Mouse (Mus musculus) CH12.LX (cell line): ENCODE data around the gene Fbxw4. TPM values are rescaled to one million over a fixed set of nuclear protein-coding genes. Genes with fewer than 3 reads are reported as not detected.

Experiments
- DNase-seq: peaks from one replicate; pipeline ENCODE4 v3.0.0-alpha.2; 2013; ENCODE audit errors: extremely low read depth
- H3K27ac ChIP-seq: 2 replicates; pipeline ENCODE4 v1.5.1; 2012; ENCODE audit warnings: low read depth, mild to moderate bottlenecking, control low read depth, moderate library complexity; ENCODE audit not compliant: insufficient read depth
- H3K27me3 ChIP-seq: replicated peaks from 2 replicates; pipeline ENCODE3; 2012; ENCODE audit warnings: inconsistent platforms
- H3K36me3 ChIP-seq, 2 experiments: replicated peaks in 1 of 2; 2 replicates each; pipeline versions ENCODE3 to v1.6.1; 2012; ENCODE audit warnings: inconsistent platforms in 1 of 2, low read length in 1 of 2, mild to moderate bottlenecking in 1 of 2, mixed read lengths in 1 of 2, moderate library complexity in 1 of 2; ENCODE audit not compliant: control insufficient read depth in 1 of 2, insufficient read depth in 1 of 2
- H3K4me1 ChIP-seq, 2 experiments: 2 replicates each; pipeline ENCODE4 v1.6.1; 2012; ENCODE audit warnings: inconsistent platforms in 1 of 2, moderate library complexity in 1 of 2; ENCODE audit not compliant: insufficient read depth in 2 of 2, control insufficient read depth in 1 of 2
- H3K4me2 ChIP-seq: 2 replicates; pipeline ENCODE4 v1.6.1; 2012; ENCODE audit warnings: low read depth, mild to moderate bottlenecking, control low read depth; ENCODE audit not compliant: poor library complexity, insufficient read depth, severe bottlenecking
- H3K4me3 ChIP-seq, 3 experiments: fragments of 150-350 bp in 1 of 3; sonication (generic) in 1 of 3; replicated peaks in 1 of 3; 2 replicates each; pipeline versions ENCODE3 to v1.5.1; 2011 to 2012; ENCODE audit warnings: low read depth in 2 of 3, low read length in 2 of 3, mild to moderate bottlenecking in 2 of 3, moderate library complexity in 2 of 3, control low read depth in 1 of 3, improper control_type of control experiment in 1 of 3, inconsistent platforms in 1 of 3, mixed read lengths in 1 of 3; ENCODE audit not compliant: poor library complexity in 1 of 3
- H3K79me2 ChIP-seq: replicated peaks from 2 replicates; pipeline ENCODE4 v1.6.1; 2012; ENCODE audit warnings: mild to moderate bottlenecking, moderate library complexity; ENCODE audit not compliant: control insufficient read depth, poor library complexity, insufficient read depth, severe bottlenecking; ENCODE audit errors: extremely low read depth
- H3K9ac ChIP-seq: 2 replicates; pipeline ENCODE4 v1.6.1; 2012; ENCODE audit warnings: low read depth, mild to moderate bottlenecking, control low read depth, moderate library complexity; ENCODE audit not compliant: insufficient read depth
- H3K9me3 ChIP-seq: replicated peaks from 2 replicates; pipeline ENCODE3; 2012; ENCODE audit warnings: low read length, inconsistent platforms, mixed read lengths
- CHD1 ChIP-seq: IDR thresholded peaks from 2 replicates; pipeline ENCODE4 v1.6.1; 2012; ENCODE audit warnings: low read depth, low read length, improper control_type of control experiment, inconsistent platforms
- ETS1 ChIP-seq: conservative IDR thresholded peaks from 2 replicates; pipeline ENCODE4 v1.6.1; 2012; ENCODE audit warnings: low read depth, mild to moderate bottlenecking, inconsistent platforms, low read length, improper control_type of control experiment, moderate library complexity
- IRF4 ChIP-seq: IDR thresholded peaks from 2 replicates; pipeline ENCODE4 v1.6.1; 2014; ENCODE audit warnings: low read depth, mild to moderate bottlenecking, inconsistent platforms, low read length, improper control_type of control experiment
- KAT2A ChIP-seq: IDR thresholded peaks from 2 replicates; pipeline ENCODE4 v1.6.1; 2012; ENCODE audit warnings: low read length, improper control_type of control experiment, inconsistent platforms; ENCODE audit not compliant: insufficient replicate concordance
- MAFK ChIP-seq: IDR thresholded peaks from 2 replicates; pipeline ENCODE4 v1.6.1; 2011; ENCODE audit warnings: low read length, improper control_type of control experiment; ENCODE audit not compliant: insufficient replicate concordance
- MEF2A ChIP-seq: IDR thresholded peaks from 2 replicates; pipeline ENCODE4 v1.6.1; 2014; ENCODE audit warnings: low read depth, mild to moderate bottlenecking, inconsistent platforms, low read length, improper control_type of control experiment, borderline replicate concordance
- MYC ChIP-seq: IDR thresholded peaks from 2 replicates; pipeline ENCODE4 v1.6.1; 2011; ENCODE audit warnings: low read depth, mild to moderate bottlenecking, improper control_type of control experiment, low read length
- NELFE ChIP-seq: IDR thresholded peaks from 2 replicates; pipeline ENCODE4 v1.6.1; 2011; ENCODE audit warnings: low read depth, low read length, improper control_type of control experiment
- NRF1 ChIP-seq: IDR thresholded peaks from 2 replicates; pipeline ENCODE4 v1.6.1; 2014; ENCODE audit warnings: low read depth, mild to moderate bottlenecking, inconsistent platforms, low read length, improper control_type of control experiment, moderate library complexity
- PAX5 ChIP-seq: IDR thresholded peaks from 2 replicates; pipeline ENCODE4 v1.6.1; 2012; ENCODE audit warnings: low read length, inconsistent platforms, mixed read lengths
- RAD21 ChIP-seq: IDR thresholded peaks from 2 replicates; pipeline ENCODE4 v1.6.1; 2011; ENCODE audit warnings: low read depth, mild to moderate bottlenecking, low read length, improper control_type of control experiment, moderate library complexity
- TCF12 ChIP-seq: IDR thresholded peaks from 2 replicates; pipeline ENCODE4 v1.6.1; 2014; ENCODE audit warnings: low read depth, mild to moderate bottlenecking, inconsistent platforms, low read length, improper control_type of control experiment
- UBTF ChIP-seq: IDR thresholded peaks from 2 replicates; pipeline ENCODE4 v1.6.1; 2012; ENCODE audit warnings: low read depth, mild to moderate bottlenecking, inconsistent platforms, low read length, improper control_type of control experiment, moderate library complexity
- USF1 ChIP-seq: IDR thresholded peaks from 2 replicates; pipeline ENCODE4 v1.6.1; 2014; ENCODE audit warnings: low read depth, mild to moderate bottlenecking, inconsistent platforms, low read length, improper control_type of control experiment
- ZKSCAN1 ChIP-seq: IDR thresholded peaks from 2 replicates; pipeline ENCODE4 v1.6.1; 2012; ENCODE audit warnings: low read depth, inconsistent platforms, low read length, improper control_type of control experiment, borderline replicate concordance
- ZMIZ1 ChIP-seq: IDR thresholded peaks from 2 replicates; pipeline ENCODE4 v1.6.1; 2012; ENCODE audit warnings: low read depth, mild to moderate bottlenecking, inconsistent platforms, low read length, improper control_type of control experiment
- dilution Hi-C: fragments of 300-500 bp; cut with MboI; formaldehyde crosslinking; loops from 2 replicates; pipeline ENCODE4 v1.14.3; 2020; ENCODE audit warnings: low sequenced_read_pairs; ENCODE audit not compliant: extremely low pct_unique_long_range_greater_than_20kb, extremely low pct_ligation_motif_present
- in situ Hi-C: fragments of 300-500 bp; cut with MboI; formaldehyde crosslinking; loops from 3 replicates; pipeline ENCODE4 v1.14.3; 2019; ENCODE audit warnings: low sequenced_read_pairs, low pct_ligation_motif_present, low pct_unique_long_range_greater_than_20kb, mixed read lengths
- polyA plus RNA-seq: library from polyadenylated mRNA; unstranded; fragments of >175 nt; gene quantifications from 2 replicates; pipeline ENCODE4 v1.2.1, GENCODE M21; 2012; ENCODE audit warnings: low read depth; ENCODE audit not compliant: insufficient read length
- total RNA-seq, 2 experiments: library from RNA; depleted of rRNA; stranded (reverse); fragments of 300-350 nt in 1 of 2; fragments of >200 nt in 1 of 2; gene quantifications; 2 replicates each; pipeline ENCODE4 v1.2.3; 2012 to 2014

The Fbxw4 gene
- total and polyA plus RNA-seq, 3 experiments: 4.5 to 8.6 (median 7.5) TPM

GRCm38 (mm10) chr19:45577141-45577750 lies 82.9 kb downstream of the Fbxw4 start:
- Histone ChIP-seq H3K27me3 (no peaks in the 10 kb centered on the region), H3K4me2 (no peak overlapping the region), H3K9me3 (peaks cover 2% of the 10 kb centered on the region), H3K79me2 (no peaks in the 10 kb centered on the region), H3K9ac (no peak overlapping the region), H3K4me1 (peaks cover 0 to 19% of the 10 kb centered on the region in 2 experiments; a peak in 2 of 4 replicates)
- in situ Hi-C loops (no loop called here), dilution Hi-C loops (no loop called here)
- DNase-seq: no peak
- no peak for TF ChIP-seq KAT2A
- no peak for TF ChIP-seq ETS1
- TF ChIP-seq IRF4: no peak
- TF ChIP-seq, all 38 proteins: peak for 0
- no peak overlapping the region for H3K27ac ChIP-seq
- H3K4me3 ChIP-seq: no peak overlapping the region
- peaks cover 45 to 90% of the 10 kb centered on the region in 2 experiments for H3K36me3 ChIP-seq

GRCm38 (mm10) chr19:45575632-45576001 lies 84.5 kb downstream of the Fbxw4 start:
- Histone ChIP-seq H3K4me3 (no peak overlapping the region), H3K79me2 (no peaks in the 10 kb centered on the region), H3K4me1 (peaks cover 0 to 19% of the 10 kb centered on the region in 2 experiments; a peak in 2 of 4 replicates), H3K4me2 (no peak overlapping the region), H3K9me3 (no peaks in the 10 kb centered on the region), H3K36me3 (peaks cover 47 to 91% of the 10 kb centered on the region in 2 experiments), H3K9ac (no peak overlapping the region), H3K27ac (no peak overlapping the region), H3K27me3 (no peaks in the 10 kb centered on the region)
- in situ Hi-C loops: no loop called here
- DNase-seq: no peak
- dilution Hi-C loops: no loop called here
- TF ChIP-seq NRF1: no peak

GRCm38 (mm10) chr19:45574941-45575631 lies 85.0 kb downstream of the Fbxw4 start:
- TF ChIP-seq MAFK (no peak), TCF12 (no peak), NELFE (no peak), MYC (no peak), PAX5 (no peak), ZMIZ1 (no peak), RAD21 (no peak), USF1 (no peak), ZKSCAN1 (no peak), MEF2A (no peak), CHD1 (no peak), UBTF (no peak)
- Histone ChIP-seq H3K4me3 (no peak overlapping the region), H3K27me3 (no peaks in the 10 kb centered on the region), H3K4me1 (peaks cover 0 to 19% of the 10 kb centered on the region in 2 experiments; a peak in 2 of 4 replicates), H3K27ac (no peak overlapping the region), H3K4me2 (no peak overlapping the region), H3K79me2 (no peaks in the 10 kb centered on the region), H3K9ac (no peak overlapping the region), H3K9me3 (no peaks in the 10 kb centered on the region), H3K36me3 (peaks cover 47 to 89% of the 10 kb centered on the region in 2 experiments)
- no peak for DNase-seq
- in situ Hi-C loops: loop anchor here (5.0 to 25.0 kb wide), 2 partner anchors 172 to 437 kb away; partner anchors contain the start of genes Hps6 and Npm3
- dilution Hi-C loops: no loop called here
